Comparison of ENCODE assay signal across 9 mouse cellular contexts in the genomic region with DNA sequence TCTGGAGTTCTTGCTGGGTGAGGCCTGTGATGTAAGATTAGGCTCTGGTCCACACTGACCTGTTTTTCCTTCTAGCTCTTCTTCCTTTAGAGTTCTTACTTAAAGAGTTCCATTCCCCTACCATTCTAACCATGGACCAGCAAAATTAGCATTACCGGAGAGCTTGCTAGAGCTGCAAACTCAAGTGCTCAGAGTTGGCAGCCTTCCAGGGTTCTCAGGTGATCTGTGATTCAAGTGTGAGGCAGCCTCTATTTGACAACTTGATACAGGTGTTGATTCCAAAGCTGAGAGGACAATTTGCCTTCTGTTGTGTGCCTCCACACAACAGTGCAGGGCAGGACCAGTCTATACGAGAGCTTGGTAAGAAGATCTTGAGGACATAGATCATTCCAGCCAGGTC. TPM values are rescaled to one million over a fixed set of nuclear protein-coding genes. Genes with fewer than 3 reads are reported as not detected.
DNase-seq lines count a peak whose midpoint lies in the region; ATAC-seq and TF ChIP-seq lines count a peak whose summit lies in the region.
"Had no signal": no experiment of that assay in that cellular context is flagged by ENCODE, and none has a peak within 500 bp of the region (broad histone marks: within the 10 kb centered on the region; RNA-seq: fewer than 3 reads in every experiment).

No protein-coding gene starts in this region.

- TF ChIP-seq POLR2A in kidney, adult 2 months (IDR thresholded peaks at IDR 0.05; ENCODE audit: low read depth, low read length), result no peak

- ATAC-seq in cerebellum, adult (ENCODE audit: insufficient number of reproducible peaks, low FRiP score, low TSS enrichment), result peak; percentile 41; the same call in 1 of the 2 replicates

- no peaks in the 10 kb centered on the region for H3K36me3 ChIP-seq in kidney, adult 2 months (ENCODE audit: control insufficient read depth, insufficient read depth, low read length)
- H3K36me3 ChIP-seq: midbrain, embryonic 10.5 days had no signal

- no peaks in the 10 kb centered on the region for H3K27me3 ChIP-seq in kidney, adult 2 months (replicated peaks; ENCODE audit: control insufficient read depth, insufficient read depth, low read length)

- no peaks in the 10 kb centered on the region for H3K4me1 ChIP-seq in kidney, adult 2 months (ENCODE audit: control insufficient read depth, insufficient read depth, low read length)

- TF ChIP-seq CTCF in kidney, adult 2 months (conservative IDR thresholded peaks at IDR 0.05; ENCODE audit: insufficient read depth, insufficient read length, low read depth, low read length), result no peak

- no peak overlapping the region for H3K4me3 ChIP-seq in kidney, adult 2 months (ENCODE audit: insufficient read depth, low read depth, low read length)
- H3K4me3 ChIP-seq: midbrain, embryonic 10.5 days had no signal

- no peak for DNase-seq in cerebellum, postnatal 4 days (ENCODE audit: low spot score in 2 of 2)
- peak; percentile 45 for DNase-seq in kidney, adult 2 months
- DNase-seq in kidney, adult 9 months, result no peak
- peak; percentile 78 to 81 for DNase-seq in cerebellum, postnatal 14 days
- DNase-seq in lung, postnatal 36 days, result peak; percentile 85
- no peak for DNase-seq in layer of hippocampus, postnatal 25 days (ENCODE audit: extremely low spot score in 1 of 2, low spot score in 1 of 2)
- no peak for DNase-seq in ovary, adult 18-20 months (ENCODE audit: low spot score)

- no peak overlapping the region for H3K27ac ChIP-seq in kidney, adult 2 months (ENCODE audit: insufficient read depth, low read depth, low read length)
- H3K27ac ChIP-seq: midbrain, embryonic 10.5 days had no signal

- WGBS in kidney, adult 2 months, result 74% methylated on average over 2 of the region's 2 CpGs

RNA-seq across cellular contexts. Expression of a gene that starts 31.7 kb away (rescaled TPM):
- polyA plus RNA-seq in kidney, adult 2 months (2012; rRNA removed), result 4.3 and 4.8 TPM in 2 replicates
- 10 to 100 TPM; 13.8 to 16.4 TPM for total RNA-seq in layer of hippocampus, postnatal 25 days (2021)

Comparison
In these comparisons a context has a peak if more than half of its experiments do, and no peak if none do; other contexts are left out.
1. DNase-seq: peak in kidney, adult 2 months (single experiment), cerebellum, postnatal 14 days (2 of 2) and lung, postnatal 36 days (single experiment); none in cerebellum, postnatal 4 days (0 of 2), kidney, adult 9 months (single experiment), layer of hippocampus, postnatal 25 days (0 of 2) and ovary, adult 18-20 months (single experiment).